Mouse (Mus musculus) kidney, postnatal 25 days (tissue): Measurements from ENCODE around the gene Tnfsf12.
A peak's percentile ranks its signal among the peaks of the same experiment; 100 is the strongest.
"Not testable (repeated sequence)": the region's sequence is repeated elsewhere in the genome, so short reads cannot be mapped to it uniquely, and the experiment has no call there.

Source experiments
- DNase-seq, 2 experiments: peaks; one replicate each; pipeline ENCODE4 v3.0.0; 2021; ENCODE audit warnings: mixed read lengths in 2 of 2

The Tnfsf12 gene

DNA sequence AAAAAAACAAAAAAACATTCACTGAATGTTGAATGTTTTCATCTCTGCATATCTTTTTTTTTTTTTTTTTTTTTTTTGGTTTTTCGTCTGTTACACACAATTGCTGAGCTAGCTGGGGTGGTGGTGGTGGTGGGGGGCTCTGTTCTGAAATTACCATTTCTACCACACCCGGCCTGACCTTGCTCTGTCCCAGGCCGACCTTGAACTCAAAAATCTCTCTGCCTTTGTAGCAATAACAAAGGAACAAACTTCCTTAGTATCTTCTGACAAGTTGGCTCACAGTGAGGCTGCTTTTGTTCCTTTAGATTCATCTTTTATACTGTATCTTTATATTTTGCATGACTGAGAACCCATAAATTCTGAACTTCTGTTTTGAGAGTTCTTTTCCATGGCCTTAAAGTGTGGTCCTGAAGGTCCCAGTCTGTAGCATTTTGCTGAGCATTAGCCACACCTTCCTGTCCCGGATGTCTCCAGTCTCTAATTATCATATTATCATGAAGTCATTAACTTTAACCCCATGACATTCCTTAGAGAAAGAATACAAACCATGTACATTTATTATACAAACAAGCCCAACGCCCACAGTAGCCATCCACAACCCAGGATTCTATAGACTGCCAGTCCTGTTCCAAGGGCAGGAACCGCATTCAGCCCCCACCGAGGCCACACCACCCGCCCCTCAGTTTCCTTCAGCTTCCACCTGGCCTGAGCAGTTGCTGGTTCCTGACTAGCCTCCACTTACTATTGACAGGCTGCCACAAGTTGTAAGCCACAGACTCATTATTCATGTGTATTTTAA lies 8.4 kb upstream of the Tnfsf12 start:
- DNase-seq, result no peak

DNA sequence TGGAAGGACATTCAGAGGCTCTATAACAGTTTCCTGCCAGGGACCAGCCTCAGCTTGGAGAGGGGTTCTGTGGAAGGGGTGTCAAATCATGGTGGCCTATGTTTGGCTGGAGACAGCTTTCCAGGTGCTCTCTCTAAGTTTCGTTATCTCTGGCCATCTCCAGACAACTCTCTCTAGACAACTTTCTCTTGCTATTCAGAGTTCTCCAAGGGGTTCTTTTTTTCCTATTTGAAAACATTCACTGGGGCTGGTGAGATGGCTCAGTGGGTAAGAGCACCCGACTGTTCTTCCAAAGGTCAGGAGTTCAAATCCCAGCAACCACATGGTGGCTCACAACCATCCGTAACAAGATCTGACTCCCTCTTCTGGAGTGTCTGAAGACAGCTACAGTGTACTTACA lies 7.7 kb upstream of the Tnfsf12 start:
- DNase-seq, result not testable (repeated sequence)

DNA sequence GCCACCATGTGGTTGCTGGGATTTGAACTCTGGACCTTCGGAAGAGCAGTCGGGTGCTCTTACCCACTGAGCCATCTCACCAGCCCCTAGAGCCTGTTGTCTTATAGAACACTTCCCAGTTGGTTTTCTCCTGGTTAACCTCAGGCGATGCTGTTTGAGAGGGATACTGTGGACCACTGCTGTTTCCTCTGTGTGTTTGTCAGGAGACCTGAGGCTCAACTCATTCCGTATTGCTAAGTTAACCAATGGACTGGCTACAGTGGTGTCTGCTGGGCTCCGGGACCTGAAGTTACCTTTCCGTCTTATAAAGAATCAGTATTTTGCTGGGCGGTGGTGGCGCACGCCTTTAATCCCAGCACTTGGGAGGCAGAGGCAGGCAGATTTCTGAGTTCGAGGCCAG lies 7.2 kb upstream of the Tnfsf12 start:
- DNase-seq, result not testable (repeated sequence)

DNA sequence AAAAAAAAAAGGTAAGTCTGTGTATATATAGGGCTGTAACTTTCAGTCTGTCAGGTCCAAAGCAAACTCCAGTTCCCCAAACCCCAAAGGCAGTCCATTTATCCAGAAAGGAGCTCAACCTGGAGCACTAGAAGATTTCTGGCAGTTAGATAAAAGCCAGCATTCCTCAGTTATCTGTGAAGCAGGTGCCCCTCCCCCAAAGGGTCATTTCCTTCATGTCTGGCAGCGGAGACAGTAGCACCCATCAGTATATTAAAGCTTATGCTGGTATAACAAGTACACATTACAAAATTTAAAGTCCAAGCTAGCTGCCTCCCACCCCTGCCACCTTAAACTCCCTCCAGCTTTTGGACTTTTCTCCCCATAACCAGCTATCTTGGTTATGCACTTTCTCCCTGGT lies 3.9 kb upstream of the Tnfsf12 start:
- DNase-seq, result no peak

DNA sequence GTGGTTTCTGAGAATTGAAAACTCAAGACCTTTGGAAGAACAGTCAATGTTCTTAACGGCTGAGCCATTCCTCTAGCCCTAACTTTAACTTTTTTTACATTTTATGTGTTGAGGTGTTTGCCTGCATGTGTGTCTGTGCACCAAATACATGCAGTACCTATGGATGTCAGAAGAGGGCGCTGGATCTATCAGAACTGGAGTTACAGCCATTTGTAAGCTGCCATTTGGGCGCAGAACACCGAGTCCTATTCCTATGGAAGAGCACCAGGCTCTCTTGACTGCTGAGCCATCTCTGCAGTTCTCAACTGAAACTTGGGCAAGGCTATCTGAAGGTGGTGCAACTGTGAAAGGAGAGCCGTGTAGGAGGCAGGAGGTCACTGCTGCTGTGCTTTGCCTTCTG lies 2.9 kb upstream of the Tnfsf12 start:
- DNase-seq, result no peak

DNA sequence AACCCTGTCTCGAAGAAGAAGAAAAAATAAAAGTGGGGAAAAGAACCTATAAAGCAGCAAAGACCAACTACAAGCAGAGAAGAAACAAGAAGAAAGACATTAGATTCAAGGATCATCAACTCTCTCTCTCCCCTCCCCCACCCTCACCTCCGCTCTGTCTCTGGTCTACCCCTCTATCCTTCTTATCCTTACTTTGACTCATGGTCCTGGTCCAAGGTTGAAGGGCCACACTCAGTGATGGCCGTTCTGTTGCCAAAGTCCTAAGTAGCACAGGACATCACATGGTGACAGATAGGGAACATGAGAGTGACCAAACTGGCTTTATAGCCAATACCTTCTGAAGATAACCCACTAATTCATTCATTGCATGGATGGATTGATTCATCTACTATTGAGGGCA lies 1.7 kb upstream of the Tnfsf12 start:
- DNase-seq, result no peak

DNA sequence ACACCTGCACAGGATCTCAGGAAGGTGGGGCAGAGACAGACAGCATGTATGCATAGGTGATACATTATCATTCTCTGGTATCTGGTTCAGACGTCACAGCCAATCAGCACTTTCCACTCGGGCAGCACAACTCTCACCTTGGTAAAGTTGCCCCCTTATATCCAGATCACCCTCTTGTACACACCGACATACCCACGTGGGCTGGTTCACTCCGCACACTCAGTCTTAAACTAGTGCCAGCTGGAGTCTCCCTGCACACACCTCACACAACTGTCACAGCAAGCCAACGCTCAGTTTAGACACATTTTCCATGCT lies 646 bp downstream of the Tnfsf12 start:
- DNase-seq, result no peak

DNA sequence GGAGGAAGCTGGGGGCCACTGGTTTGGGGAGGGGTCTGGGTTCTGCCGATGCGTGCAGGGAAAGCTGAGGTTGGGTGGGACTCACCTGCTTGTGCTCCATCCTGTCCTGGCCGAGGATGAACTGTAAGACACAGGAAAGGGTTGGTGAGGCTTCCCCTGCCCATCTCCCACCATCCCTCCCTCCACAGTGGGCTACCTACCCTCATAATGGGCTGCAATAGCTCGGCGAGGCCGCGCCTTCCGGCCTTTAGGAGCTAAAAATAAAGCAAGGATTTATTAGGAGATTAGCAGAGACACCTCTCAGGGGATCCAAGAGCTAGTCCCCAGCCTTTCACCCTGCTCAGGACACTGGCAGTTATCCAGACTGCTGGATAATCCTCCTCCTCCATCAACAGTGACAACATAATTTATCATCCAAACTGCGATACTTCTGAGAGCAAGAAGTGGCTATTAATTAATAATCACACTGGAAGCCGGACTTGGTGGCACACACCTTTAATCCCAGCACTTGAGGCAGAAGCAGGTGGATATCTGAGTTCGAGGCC lies 2.2 kb downstream of the Tnfsf12 start:
- peak in 1 of 2 experiments; percentile 25 for DNase-seq

DNA sequence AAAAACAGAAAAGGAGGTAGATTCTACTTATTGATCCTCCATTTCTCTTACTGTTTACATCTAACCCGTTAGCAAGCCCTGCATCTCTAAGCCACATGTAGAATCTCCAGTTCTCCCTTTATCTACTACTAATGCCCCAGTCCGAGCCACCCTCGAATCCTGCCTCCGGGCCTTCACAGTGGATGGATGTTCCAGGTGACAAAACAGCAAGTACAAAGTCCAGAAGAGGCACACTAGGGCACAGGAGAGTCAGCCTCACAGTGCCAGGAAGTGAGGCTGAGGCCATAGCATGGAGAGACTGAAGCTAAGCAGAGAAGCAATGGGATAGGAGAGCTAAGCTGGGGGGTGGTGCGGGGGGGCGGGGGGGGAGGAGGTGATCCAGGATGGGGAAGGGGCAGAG lies 2.8 kb downstream of the Tnfsf12 start:
- DNase-seq, result peak; percentile 68 to 87

DNA sequence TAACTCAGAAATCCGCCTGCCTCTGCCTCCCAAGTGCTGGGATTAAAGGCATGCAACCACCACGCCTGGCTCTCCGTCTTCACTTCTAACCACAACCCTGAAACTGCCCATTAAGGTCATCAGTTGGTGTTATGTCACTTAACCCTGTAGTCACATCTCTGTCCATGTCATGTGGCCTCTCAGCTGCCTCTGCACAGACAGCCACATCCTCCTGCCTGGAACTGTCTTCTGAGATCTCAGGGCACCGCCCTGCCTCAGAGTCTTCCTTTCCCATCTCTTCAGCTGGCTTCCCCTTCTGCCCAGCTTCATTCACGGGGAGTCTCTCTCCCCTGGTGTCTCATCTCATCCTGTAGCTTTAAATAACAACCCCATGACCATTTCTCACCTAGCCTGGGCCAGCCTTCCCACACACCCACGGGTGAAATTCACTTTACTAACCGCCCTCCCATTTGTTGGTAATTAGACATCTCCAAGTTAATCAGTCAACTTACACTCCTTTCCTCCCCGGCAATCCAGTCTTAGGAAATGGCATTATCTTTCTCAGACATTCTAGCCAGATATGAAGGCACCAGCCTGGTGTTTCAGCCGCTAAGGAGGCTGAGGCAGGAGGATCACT lies 3.3 kb downstream of the Tnfsf12 start:
- peak; percentile 28 to 63 for DNase-seq

DNA sequence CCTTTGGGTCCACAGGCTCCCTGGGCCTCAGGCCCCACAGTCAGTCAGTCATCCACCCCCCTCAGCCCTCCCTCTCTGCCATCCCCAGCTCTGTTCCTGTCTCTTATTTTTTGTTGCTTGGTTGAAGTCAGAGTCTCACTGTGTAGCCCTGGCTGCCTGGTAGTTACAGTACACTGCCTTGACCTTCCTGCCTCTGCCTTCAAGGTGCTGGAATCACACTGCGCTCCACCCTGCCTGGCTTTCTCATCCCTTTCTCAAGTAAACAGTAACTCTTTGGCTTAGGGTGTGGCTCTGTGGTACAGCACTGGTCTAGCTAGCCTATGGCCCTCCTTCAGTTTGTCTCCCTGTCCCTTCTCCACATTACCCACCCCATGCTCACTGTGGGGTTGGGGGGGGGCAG lies 5.8 kb downstream of the Tnfsf12 start:
- peak in 1 of 2 experiments; percentile 66 for DNase-seq

DNA sequence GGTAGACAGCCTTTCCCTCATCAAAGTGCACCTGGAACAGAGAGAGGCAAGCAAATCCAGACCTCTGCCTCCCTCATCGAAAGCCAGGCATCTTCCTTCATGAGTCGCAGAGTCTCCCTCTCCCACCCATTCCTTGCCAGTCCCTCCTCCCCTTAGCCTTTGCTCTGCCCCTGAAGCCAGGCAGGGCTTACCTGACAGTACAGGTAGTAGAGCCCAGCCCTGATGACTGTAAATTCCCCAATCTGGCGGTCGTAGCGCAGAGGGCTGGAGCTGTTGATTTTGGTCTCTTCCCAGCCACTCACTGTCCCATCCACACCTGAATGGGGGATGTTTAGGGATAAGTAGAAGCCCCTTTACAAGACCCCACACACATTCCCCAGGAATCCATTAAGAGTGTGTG lies 8.6 kb downstream of the Tnfsf12 start:
- DNase-seq, result no peak

DNA sequence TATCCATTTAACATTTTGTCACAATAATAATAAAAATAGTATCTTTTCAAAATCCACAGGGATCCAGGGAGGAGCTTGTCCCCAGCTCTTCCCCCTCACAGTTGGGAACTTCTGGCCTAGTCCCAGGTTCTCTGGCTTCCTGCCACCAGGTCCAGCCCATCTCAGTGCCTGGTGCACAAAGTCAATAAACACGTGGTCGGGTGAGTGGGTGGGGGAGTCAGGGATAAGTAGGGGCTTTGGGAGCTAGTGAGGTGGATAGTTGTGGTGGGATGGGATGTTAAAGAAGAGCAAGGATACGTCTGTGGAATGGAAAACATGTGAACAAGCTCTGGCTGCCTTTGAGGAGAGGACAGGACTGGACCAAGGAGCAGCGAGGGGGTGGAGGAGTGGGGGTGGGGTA lies 9.3 kb downstream of the Tnfsf12 start:
- DNase-seq, result peak; percentile 90 to 92

DNA sequence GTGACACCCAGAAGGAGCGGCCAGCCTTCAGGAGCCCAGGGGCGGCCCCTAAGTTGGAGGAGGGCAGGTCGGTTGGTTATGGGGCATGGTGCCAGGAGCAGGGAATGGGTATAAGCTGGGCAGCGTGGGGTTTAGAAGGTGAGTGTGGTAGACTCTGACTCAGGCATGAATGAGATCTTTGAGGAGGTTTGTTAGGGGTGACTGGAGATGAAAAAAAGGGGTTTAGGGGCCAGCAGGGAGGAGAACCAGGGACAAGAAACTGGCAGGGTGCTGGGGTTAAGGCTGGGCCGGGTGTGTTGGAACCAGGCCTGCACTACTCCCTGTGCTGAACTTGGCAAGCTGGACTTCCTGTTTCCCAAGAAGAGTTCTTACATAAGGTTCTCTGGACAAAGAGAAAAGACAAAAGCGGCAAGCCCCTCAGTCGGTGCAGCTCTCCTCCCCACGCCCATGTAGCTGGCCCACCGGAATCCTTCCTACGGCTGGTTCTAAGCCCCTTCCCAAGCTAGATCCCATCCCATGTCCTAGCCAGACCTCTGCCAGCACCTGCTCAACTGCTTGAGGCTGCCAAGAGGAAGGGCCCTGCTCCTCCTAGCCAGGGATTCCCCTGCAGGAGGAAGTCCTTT lies 10.0 kb downstream of the Tnfsf12 start, which contains the start of gene Tnfsf13:
Gene Tnfsf13, minus strand, starts transcription at position 259 of the 623 bp plus-strand sequence.
- DNase-seq, result peak; percentile 87 to 94

DNA sequence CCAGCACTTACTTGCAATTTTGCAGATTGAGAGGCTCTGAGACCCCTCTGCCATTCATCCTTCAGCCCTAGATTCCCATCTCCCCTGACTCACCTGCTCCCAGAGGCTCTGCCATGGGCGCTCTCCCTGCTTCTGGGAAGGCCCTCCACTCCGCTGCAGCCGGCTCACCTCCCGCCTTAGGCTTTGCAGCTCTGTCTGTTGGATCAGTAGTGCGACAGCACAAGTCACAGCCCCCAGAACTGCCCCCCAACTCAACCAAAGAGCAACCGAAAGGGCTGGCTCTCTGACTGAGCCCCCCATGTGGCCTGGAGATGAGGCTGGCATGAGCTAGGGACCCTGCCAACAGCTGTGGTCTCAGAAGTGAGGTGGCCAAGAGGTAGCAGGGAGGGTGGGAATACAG lies 10.7 kb downstream of the Tnfsf12 start:
- DNase-seq, result no peak

DNA sequence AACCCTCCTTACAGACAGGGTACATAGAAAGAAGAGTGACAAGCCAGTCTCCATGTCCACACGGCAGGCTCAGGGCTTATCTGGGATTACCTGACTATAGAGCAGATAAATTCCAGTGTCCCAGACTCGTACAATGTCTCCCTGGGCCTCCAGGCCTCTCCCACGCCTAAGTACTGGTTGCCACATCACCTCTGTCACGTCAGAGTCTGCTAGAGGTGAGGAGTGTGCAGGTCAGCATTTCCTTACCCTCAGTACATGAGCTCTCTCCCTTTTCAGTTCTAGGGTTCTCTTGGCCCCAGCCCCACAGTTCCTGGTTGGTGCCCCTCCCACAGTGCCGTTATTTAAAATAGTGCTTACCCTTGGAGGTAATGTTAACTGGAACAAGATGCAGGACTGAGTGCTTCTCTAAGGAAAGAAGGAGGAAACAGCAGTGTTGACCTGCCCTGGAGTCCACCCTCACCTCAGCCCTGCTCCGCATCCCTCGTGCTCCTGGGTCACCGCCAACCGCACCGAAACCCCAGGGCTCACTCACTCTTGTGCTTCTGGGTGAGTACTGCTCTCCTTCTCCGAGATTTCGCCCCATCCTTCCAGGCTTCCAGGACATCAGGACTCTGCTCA lies 11.4 kb downstream of the Tnfsf12 start:
- DNase-seq, result no peak

DNA sequence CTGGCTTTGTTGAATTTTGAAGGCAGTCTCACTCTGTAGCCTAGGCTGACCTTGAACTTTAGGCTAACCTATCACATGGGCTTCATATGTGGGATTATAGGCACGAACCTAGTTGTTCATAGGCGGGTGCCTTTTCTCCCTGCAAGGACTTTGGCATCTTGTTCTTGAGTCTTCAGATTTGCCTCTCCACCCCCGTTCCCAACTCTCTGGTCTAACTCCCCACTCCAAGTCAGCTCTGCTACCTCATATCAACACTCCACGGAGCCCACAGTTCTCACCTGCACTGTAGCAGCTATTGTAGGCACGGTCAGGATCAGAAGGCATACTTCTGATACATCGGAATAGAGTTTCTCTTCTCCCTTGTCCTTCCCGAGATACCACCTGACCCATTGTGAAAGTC lies 12.1 kb downstream of the Tnfsf12 start:
- no peak for DNase-seq

DNA sequence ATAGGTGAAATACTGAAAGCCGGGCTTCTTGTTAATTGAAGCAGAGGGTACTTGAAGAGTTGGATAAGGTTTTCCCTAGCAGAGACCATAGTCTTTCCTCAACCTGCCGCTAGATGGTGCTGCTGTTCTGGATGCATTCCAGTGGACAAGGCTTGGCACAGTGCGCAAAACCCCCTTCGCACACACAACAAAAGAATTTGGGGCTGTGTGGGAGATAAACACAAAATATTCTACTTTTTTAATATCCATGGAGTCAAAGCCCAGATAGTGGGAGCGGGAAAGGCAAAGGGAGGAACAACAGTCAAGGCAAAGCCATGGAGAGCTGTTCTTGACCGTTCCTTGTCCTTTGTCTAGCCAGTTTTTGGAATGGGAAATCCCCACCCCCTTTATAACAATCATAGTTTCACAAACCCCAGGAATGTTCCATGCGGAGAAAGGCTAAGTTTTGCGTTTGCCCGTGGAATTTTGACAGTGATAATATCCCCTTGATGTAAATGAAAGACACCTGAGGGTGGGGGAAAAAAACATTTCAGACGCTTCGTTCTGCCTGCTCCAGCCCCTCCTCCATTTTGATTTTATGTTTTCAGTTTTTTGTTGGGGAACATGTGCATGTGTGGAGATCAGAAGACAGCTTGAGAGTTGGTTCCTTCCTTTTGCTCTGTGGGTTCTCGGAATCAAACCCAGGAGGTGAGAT lies 12.7 kb downstream of the Tnfsf12 start:
- DNase-seq, result peak; percentile 89 to 92

DNA sequence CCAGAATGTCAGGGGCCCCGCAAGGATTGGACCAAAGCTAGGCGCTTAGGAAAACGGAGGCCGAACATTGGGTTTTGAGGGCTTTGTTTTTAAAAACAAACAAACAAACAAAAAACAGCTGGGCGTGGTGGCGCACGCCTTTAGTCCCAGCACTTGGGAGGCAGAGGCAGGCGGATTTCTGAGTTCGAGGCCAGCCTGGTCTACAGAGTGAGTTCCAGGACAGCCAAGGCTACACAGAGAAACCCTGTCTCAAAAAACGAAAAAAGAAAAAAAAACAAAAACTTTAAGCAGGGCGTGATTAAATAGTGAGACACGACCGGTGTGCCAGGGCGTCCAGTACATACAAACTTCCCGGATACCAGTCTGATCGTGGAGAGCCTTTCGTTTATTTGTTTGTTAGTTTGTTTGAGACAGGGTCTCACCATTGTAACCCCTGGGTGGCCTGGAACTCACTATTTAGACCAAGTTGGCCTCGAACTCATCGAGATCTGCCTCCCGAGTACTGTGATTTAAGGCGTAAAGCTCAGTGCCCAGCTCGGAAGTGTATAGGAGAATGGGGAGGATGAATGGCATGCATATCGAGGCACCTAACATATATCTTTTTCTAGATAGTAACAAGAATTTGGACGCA lies 13.3 kb downstream of the Tnfsf12 start:
- no peak for DNase-seq

DNA sequence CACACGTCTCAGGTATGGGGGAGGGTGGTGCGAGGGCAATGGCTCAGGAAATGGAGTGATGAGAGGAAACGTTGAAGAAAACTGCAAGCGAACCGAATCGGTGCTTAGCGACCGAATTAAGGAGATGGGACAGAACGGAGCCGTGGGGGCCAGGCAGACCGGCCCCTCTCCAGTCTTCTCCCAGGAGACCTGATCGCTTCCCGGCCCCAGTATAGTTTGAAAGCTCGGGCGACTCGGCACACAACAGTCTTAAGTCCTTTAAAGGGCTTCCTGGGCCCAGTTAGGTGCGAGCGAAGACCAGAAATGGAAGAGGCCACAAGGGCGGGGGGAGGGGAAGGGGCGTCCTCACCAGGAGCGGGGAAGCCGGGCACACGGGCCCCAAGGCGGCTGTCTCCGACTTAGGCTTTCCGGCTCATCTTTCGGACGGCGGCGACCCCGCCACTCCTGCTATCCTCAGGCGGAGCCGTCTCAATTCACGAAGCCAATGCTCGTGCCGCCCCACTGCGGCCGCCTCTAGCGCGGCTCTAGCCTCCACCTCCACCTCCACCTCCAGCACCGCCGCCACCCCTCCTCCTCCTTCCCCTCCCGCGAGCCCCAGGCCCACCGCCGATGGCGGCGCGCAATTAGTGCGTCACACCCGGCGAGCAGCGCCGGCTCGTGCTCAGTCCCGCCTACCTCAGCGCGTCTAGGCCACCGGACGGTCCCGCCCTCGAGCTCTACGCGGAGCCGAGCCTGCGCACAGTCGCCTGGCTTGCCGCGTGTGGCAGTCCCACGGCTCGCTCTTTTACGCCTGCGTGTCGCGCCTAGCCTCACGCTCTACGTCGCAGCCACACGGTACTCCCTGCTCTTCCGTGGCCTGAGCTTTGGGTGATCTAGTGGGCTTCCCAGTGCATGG lies 14.1 kb downstream of the Tnfsf12 start, which contains the start of gene Senp3:
Gene Senp3, minus strand, starts transcription at position 771 of the 895 bp plus-strand sequence.
- peak; percentile 96 to 99 for DNase-seq
